Mouse (Mus musculus) urinary bladder, postnatal 14 days (tissue): ENCODE measurements around the gene Cacnb3.
A peak's percentile ranks its signal among the peaks of the same experiment; 100 is the strongest.

Source experiments
- DNase-seq: peaks from one replicate; pipeline ENCODE4 v3.0.0; 2021; ENCODE audit warnings: low spot score

Gene Cacnb3

DNA sequence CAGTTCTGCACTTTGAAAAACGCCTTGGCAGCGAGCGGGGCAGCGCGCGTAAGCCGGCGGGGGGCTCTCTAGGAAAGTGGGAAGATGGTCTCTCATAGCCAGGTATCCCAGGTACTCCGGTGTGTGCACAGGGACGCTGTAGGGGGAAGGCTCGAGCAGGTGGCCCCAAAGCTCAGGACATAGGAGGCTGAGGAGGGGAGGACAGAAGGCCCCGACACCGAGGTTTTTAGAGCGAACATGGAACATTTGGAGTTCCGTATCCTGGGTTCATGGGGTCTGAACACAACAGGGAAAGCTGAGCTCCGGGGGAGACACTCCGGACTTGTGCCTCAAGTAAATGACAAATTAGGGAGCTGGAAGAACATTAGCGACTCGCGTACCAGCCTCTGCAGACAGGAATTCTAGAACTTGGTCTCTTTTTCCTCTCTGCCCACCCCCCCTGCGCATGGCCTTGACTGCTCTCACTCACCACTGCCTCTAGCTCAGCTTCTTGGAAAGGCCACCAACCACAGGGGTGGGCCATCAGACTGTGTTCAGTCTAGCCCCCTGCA is 4.7 kb downstream of the Cacnb3 start:
- no peak for DNase-seq

DNA sequence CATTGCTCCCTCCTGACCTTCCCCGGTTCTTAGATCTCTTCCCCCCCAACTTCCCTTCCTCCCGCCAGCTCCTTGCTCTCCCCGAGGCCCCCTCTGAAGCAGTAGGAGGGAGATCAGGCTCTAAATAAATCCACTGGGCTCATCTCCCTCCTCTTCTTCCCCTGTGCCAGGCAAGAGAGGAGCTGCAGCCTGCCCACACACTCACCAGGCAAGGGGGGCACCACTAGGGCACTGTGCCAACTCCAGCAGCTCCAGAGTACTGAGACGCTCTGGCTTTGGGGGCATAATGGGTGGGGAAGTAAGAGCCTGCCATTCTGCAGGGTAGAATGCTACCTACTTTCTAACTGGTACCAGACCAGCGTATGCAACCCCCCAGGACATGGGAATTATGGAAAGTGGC is 5.9 kb downstream of the Cacnb3 start:
- DNase-seq, result no peak

DNA sequence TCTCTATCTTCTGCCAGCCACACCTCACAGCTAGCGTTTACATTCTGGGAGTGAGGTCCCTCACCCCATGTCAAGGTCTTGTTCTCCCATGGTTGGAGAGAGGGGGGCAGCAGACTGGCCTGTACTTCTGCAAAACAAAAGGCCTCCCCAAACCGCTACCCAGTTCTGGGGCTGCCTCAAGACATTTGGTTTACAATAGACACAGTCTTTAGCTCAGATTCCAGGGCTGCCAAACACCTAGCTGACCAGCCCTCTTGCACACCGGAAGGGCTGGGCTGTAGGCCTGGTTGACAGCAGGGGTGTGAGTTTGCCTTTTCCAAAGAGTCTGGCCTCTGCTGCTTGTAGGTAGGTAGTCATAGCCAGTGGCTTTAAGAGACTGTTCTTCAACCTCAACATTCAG is 6.5 kb downstream of the Cacnb3 start:
- no peak for DNase-seq

DNA sequence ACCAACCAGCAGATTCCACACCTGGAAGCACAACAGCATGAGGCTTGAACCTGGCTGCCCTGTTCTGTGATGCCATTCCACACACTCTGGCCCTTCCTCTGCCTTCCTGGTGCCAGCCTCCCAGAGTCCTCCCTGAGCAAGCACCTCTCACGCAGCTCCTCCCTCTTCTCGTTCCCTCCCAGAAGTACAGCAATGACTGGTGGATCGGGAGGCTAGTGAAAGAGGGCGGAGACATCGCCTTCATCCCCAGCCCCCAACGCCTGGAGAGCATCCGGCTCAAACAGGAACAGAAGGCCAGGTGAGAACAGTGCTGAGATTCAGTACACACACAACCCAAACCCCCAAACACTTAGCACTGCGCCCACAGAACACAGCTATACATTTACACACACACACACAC is 9.5 kb downstream of the Cacnb3 start:
- no peak for DNase-seq

DNA sequence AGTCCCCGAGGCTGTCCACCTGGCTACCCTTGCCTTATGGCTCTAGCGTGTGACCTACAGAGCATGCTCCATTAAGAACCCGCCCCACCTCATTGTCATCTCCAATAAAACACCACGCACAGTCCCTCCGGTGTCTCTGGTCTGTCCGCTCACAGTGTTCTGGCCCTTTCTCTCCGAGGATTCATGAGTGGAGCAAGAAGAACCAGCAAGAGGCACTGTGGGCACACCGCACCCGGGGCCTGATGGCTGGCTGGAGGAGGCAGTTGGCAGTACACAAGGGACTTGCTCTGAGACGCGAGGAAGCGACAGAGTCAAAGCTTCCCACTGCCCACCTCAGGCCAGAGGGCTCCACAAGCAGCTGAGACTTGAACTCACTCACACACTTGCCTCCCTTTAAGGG is 13.8 kb downstream of the Cacnb3 start:
- no peak for DNase-seq

DNA sequence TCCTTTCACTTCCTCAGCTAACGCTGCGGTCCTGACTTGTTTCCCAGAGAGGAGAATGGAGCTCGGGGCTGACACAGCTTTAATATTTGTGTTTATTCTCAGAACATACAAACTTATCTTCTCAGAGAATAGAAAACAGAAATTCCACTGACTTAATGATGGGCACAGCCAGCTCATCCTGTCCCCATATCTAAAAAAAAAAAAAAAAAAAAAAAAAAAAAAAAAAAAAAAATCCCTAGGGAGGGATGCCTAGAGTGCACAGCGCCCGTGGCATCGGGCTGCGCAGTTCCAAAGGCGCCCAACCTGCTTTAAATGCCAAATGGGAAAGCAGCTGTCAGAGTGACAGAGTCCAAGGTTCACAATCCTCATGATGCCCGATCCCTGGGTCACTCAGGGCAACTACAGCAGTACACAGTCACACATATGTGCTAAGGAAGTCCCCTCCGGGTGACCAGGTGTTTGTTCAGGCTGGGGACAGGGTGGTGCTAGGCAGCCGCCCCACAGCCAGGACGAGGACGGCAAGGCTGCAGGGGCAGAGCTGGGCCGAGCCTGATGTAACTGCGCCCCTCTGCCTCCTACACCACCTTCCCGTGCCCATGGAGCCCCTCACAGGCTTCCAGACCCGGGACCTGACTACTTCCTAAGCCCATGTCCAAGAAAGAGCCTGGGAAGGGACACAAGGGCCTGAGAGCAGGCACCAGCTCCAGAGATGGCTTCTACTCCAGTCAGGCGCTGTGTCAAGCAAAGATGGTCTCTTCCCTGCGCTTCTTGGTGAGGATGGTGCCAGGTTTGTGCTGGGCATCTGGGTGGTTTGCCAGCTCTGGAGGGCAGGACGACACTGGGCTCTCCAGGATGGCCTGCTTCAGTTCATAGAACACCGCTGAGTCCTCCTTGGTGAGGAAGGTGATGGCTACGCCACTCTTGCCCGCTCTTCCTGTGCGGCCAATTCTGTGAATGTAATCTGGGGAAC is 14.7 kb downstream of the Cacnb3 start:
- no peak for DNase-seq

DNA sequence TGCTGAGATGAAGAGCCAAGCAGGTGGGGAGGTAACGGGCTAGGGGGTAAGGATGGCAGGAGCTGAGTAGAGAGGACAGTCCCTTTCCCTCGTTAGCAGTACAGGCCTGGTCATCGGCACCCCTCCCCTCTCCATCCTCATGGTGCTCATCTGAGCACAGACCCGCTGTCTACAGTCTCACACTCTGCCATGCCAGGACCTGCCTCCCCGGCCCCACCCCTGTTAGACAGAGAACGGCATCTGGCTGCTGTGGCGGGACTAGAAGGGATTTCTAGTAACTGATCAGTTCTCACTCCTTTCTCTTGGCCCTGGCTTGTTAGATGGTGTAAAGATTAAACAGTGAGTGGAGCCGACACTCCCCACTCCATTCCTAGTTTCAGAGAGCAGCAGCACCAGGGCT is 16.1 kb downstream of the Cacnb3 start:
- DNase-seq, result no peak

DNA sequence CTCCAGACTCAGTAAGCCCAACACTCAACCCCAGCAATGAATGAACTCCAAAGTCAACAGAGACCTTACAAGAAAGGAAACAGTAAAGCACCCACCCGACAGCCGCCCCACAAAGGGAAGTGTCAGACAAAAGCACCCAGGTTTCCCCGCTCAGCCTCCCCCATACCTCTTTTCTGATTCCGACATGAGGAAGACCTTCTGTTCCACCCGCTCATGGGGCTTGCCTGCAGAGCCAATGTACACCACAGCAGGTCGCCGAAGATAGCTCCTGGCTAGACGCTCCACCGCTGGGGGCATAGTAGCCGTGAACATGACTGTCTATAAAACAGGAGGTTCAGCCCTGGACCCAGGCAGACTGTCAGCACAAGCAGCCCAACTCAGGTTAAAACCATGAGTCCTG is 16.7 kb downstream of the Cacnb3 start:
- DNase-seq, result no peak

DNA sequence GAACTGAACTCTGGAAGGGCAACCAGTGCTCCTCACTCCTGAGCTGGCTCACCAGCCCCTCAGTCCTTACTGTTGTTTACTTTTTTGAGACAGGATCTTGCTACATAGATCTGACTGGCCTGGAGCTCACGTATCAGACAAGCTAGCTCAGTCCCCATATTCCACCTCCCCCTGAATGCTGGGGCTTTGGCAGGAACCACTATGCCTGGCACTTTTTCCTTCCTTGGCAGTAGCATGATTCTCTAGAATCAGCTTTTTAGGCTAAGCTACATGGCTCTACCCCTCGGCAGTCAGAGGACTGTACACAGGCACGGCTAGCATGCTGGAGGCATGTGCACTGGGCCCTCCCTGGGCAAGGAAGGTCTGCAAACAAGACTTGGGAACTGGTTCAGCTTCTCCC is 17.4 kb downstream of the Cacnb3 start:
- no peak for DNase-seq

DNA sequence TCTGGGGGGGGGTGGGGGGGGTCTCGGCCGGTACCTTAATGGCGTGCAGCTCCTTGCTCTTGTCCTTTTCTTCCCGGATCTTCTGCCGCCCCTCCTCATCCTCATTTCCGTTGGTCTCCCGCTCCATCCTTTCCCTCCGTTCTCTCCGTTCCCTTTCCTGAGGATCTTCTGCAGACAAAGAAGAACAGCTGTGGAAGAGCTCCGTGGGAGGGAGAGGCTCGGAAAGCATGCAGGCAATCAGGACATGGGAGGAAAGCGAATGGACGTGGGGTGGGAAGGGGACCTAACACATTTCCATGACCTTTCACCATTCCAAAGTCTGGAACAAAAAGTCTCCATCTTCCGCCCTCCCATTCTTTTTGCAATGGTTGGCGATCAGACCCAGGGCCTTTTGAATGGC is 20.8 kb downstream of the Cacnb3 start:
- no peak for DNase-seq

DNA sequence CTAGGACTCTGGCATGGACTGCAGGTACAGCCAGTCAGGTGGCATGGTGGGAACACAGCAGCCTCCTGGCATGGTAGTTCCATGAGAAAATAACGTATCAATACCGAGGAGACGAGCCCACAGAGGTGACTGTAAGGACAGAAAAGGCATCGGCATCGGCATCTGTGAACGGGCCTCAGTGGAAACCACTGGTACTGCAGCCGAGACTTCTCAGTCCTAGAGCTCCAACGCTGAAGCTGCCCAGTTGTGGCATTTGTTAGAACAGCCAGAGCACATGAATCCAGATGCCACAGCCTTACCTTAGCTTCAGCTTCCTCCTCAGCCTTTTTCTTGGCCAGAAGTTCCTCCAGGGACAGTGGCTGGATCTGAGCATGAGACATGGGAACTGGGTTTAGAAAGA is 21.5 kb downstream of the Cacnb3 start:
- DNase-seq, result no peak

DNA sequence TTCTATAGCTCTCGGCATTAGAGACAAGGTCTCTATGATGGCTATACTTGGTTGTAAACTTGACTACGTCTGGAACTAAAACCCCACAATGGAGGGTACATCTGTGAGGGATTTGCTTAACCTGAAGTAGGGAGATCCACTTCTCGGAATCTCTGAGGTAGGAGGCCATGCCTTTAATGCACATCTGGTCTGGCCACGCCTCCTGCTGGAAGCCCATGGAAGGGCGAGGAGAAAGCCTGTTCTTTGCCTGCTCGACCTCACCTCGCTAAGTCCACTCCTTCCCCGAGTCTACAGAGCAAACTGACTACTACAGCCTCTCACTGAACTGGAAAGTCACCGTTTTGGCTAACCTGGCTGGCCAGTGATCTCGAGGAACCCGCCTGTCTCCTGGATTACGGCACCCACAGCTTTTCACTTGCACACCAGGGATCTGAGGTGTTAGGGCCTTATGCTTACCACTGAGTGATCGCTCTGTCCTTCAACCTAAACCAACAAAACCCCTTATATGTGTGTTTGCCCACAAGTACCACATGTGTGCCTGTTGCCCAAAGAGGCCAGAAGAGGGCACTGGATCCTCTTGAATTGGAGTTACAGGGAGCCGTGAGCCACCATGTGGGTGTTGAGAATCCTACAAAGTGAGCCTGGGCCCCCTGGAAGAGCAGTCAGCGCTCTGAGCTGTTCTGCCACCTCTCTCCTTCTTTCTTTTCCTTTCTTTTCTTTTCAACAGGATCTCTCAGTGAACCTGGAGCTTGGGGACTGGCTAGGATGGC is 26.5 kb downstream of the Cacnb3 start:
- no peak for DNase-seq

DNA sequence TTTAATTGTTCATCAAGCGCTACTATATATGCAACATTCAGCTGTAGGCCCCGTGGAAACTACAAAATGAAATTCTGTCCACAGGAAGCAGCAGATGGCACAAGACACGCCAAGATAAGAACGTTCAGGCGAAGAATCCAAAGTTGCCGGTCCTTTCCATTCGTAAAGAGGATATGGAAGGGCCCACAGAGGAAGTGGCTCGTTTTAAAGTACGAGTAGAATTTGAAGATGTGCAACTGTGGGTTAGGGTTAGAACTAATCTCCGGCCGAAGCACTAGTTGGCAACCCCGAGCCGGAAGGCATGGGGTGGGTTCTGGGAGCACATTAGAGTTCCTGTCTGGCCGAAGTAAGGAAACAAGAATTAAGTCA is 31.5 kb downstream of the Cacnb3 start:
- DNase-seq, result no peak

DNA sequence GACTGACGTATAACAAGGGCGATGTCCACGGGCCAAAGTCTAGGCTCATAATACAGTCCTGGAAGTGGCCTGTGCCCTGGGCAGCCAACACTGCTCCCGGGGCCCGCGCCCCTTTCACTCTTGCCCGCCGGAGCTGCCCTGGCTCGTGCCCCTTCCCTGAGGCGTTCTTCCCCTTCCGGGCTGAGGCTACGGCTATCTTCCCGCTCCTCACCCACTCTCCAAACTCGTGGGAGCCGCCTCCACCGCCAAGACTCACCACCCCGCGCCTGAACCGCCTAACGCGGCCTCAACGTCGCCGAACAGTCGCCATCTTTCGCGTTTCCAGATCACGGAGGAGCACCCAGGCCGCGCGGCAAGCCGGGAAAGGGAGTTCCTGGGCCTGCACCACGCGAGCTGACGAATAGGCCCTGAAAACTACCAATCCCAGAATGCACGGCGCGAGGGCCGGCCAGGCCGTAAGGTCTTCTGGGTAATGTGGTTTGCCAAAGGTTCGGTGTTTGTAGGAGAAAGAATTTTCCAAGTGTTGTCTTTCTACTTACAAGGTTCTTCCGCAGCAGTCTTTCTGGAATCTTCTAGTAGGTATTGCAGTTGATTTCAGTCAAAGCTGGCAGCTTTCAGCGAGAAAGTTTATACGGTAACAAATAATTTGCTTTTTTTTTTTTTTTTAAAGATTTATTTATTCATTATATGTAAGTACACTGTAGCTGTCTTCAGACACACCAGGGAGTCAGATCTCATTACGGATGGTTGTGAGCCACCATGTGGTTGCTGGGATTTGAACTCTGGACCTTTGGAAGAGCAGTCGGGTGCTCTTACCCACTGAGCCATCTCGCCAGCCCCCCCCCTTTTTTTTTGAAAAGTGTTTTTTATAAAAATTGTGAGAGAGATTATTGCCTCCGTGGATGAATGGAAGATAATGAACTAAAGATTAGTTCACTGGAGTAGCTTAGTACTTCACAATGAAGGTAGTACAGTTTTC is 32.2 kb downstream of the Cacnb3 start, which contains the start of gene Ddx23:
Gene Ddx23 (minus strand): TSS at position 328 of the 979 bp plus-strand sequence.
- DNase-seq, result peak; percentile 95

DNA sequence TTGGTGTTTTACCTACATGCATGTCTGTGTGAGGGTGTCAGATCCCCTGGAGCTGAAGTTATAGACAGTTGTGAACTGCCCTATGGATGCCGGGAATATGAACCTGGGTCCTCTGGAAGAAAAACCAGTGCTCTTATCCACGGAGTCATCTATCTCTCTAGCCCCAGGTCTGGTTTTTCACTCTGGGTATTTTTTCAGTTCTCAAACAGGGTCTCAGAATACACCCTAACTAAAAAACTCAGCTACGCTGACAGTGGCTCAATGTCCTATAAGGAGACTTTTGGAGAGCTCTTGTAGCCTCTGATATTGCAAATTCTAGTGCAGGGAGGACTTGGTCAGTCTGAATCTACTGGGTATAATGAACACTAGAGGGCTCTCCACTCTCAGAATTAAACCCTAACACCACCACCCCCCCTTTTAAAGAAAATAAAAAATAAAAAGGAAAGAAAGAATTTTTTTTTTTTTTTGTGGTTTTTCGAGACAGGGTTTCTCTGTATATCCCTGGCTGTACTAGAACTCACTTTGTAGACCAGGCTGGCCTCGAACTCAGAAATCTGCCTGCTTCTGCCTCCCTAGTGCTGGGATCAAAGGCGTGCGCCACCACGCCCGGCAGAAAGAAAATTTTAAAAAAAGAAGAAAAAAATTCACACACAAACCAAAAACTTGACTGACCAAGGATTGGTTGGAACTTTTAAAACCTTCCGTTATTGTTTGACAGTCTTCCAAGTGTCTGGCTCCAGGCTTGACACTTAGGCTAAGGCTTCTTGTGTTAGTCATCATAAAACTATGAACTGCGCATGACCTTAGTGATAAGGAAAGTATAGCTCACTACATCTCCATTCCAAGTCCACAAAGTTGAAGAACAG is 33.6 kb downstream of the Cacnb3 start:
- DNase-seq, result no peak

DNA sequence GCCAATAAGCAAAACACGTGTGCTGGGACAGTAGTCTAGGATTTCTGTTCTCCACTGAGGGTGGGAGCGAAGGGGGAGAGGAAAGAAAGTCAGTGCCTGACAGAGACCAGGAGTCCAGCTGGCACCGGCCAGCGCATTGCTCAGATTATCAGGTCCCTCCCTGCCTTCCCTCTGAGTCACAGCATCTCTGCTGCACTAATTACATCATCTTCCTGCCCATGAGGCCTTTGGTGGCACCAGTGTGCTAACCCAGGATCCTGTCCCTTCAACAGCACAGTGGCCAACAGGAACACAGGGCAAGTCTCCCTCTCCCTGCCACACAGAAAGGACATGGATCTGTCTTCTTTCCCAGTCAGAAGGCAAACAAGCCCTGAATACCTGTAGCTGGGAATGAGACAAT is 42.0 kb downstream of the Cacnb3 start:
- no peak for DNase-seq

DNA sequence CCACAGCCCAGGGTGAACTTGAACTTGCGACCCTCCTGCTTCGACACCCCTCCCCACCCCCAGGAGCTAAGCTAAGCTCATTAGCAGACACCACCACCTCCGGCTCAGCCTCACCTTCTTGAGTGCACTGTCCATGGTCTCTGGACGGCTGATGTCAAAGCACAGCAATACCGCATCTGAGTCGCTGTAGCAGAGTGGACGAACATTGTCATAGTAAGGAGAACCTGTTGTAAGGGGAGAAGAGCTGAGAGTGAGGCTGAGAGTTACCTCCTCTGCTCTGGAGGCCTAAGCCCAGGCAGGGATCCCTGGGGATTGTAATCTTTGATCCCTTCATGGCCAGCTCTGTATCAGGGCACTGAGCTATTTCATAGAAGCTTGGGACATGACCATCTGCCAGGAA is 43.1 kb downstream of the Cacnb3 start:
- no peak for DNase-seq

DNA sequence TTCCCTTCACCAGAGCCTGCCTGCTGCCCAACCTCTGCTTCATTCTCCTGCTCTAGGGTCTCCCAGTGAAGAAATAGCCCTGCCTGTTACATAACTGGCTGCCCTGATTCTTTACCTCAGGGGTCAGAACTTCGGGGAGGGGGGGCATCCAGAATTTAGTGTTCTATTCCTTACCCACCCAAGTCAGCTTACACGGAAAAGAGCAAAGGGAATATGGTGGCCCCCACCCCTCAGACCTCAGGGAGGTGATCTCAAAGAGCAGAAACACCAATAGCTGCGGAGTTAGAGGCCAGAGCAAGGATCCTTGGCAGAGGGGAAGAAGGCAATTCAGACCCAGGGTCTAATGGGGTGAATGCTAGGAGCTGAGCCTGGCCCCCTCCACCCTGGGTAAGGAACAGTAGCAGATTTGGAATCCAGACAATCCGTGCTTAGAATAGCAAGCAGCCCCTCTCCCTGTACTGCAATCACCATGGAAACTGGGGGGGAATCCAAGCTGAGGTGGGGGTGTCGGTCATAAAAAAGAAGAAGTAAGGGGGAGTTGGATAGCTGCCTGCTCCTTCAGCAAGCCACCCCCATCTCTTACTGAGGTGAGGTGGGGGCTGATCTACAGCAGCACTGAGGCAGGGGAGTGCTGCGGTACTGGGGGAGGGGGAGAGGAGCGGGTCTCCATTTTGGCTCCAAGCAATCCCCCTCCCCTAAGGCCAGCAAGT is 43.8 kb downstream of the Cacnb3 start:
- DNase-seq, result no peak

DNA sequence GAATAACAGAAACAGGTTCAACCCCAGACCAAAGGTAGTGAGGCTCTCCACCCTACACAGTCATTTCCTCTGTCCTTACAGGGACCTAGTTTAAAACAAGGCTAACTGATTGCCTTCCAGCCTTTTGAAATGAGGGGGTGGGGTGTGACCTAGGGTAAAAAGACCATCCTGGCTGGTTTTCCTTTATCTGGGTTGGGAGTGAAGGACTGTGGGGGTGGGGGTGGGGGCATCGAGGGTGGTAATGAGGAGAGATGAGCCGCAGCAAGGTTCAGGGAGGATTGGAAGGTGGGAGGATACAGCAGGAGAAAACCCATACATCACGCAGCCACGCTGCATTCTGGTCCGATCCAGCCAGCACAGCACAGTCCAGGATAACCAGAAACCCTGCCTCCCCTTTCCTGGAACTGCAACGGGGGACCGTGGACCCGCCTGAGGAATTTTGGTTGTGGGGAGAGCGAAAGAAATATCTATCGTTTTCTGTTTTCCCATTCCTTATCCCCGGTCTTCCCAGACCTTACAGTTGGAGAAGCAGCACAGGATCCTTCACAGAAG is 44.4 kb downstream of the Cacnb3 start:
- DNase-seq, result no peak
